Mouse (Mus musculus) liver, embryonic 14.5 days (tissue): ENCODE measurements around the gene Duox1. TPM values are rescaled to one million over a fixed set of nuclear protein-coding genes. Genes with fewer than 3 reads are reported as not detected.

Experiments
- ATAC-seq: fragments of 200-750 bp; cut with Nextera tagmentation; 2 replicates; pipeline ENCODE4 v1.8.0; 2017; ENCODE audit warnings: moderate number of reproducible peaks, mild to moderate bottlenecking, moderate library complexity; ENCODE audit not compliant: insufficient read depth
- DNase-seq, 3 experiments: peaks; one replicate each; pipeline ENCODE4 v3.0.0-alpha.2; 2012 to 2013; ENCODE audit warnings: low read depth in 3 of 3, low spot score in 3 of 3
- H3K27ac ChIP-seq: fragments of 300-500 bp; sonication (generic); 2 replicates; pipeline ENCODE4 v1.5.1; 2014; ENCODE audit warnings: moderate library complexity, mild to moderate bottlenecking, control low read depth, inconsistent platforms
- H3K27me3 ChIP-seq: fragments of 300-500 bp; sonication (generic); 2 replicates; pipeline ENCODE4 v1.6.1; 2014; ENCODE audit warnings: mild to moderate bottlenecking, low read length, moderate library complexity; ENCODE audit not compliant: control insufficient read depth, insufficient read depth
- H3K36me3 ChIP-seq: fragments of 300-500 bp; sonication (generic); replicated peaks from 2 replicates; pipeline ENCODE4 v1.6.1; 2014; ENCODE audit warnings: low read depth; ENCODE audit not compliant: control insufficient read depth, insufficient read depth
- H3K4me1 ChIP-seq, 2 experiments: fragments of 200-500 bp in 1 of 2; fragments of 300-500 bp in 1 of 2; sonication (generic) in 1 of 2; replicated peaks; 2 replicates each; pipeline ENCODE4 v1.6.1; 2012 to 2014; ENCODE audit warnings: antibody characterized with exemption in 1 of 2, inconsistent platforms in 1 of 2, low read length in 1 of 2; ENCODE audit not compliant: control insufficient read depth in 2 of 2, insufficient read depth in 2 of 2
- H3K4me2 ChIP-seq: fragments of 300-500 bp; sonication (generic); 2 replicates; pipeline ENCODE4 v1.6.1; 2014; ENCODE audit warnings: low read depth, mild to moderate bottlenecking, control low read depth, moderate library complexity
- H3K4me3 ChIP-seq, 2 experiments: fragments of 200-500 bp in 1 of 2; fragments of 300-500 bp in 1 of 2; sonication (generic) in 1 of 2; 2 replicates each; pipeline ENCODE4 v1.5.1; 2012 to 2014; ENCODE audit warnings: low read depth in 2 of 2, low read length in 2 of 2, mild to moderate bottlenecking in 2 of 2, control low read depth in 1 of 2, inconsistent platforms in 1 of 2, moderate library complexity in 1 of 2; ENCODE audit not compliant: insufficient read depth in 1 of 2
- H3K9ac ChIP-seq: fragments of 300-500 bp; sonication (generic); replicated peaks from 2 replicates; pipeline ENCODE4 v1.6.1; 2014; ENCODE audit warnings: mild to moderate bottlenecking, control low read depth, moderate library complexity
- H3K9me3 ChIP-seq: fragments of 300-500 bp; sonication (generic); 2 replicates; pipeline ENCODE4 v1.6.1; 2016; ENCODE audit warnings: low read length, mixed read lengths; ENCODE audit not compliant: control insufficient read depth
- CTCF ChIP-seq: IDR thresholded peaks from 2 replicates; pipeline ENCODE4 v1.5.1; 2016; ENCODE audit warnings: antibody characterized with exemption, low read depth, control low read depth
- EP300 ChIP-seq: IDR thresholded peaks from 2 replicates; pipeline ENCODE4 v1.6.1; 2016; ENCODE audit warnings: antibody characterized with exemption, low read depth
- WGBS: fragments of 180-500 bp; shearing (Covaris S2); extraction: QIAGEN DNeasy Blood & Tissue Kit; methylation state at CpG from one replicate; pipeline ENCODE4 v1.1.7; 2014; ENCODE audit not compliant: insufficient replicate concordance; 5-methylcytosine and 5-hydroxymethylcytosine counted together
- polyA plus RNA-seq, 2 experiments: library from polyadenylated mRNA; depleted of rRNA in 1 of 2; stranded (reverse) in 1 of 2; unstranded in 1 of 2; fragments of >200 nt; fragmentation: Nextera tagmentation in 1 of 2; extraction: Ambion mirVana in 1 of 2; gene quantifications; 2 replicates each; pipeline versions ENCODE4 v1.2.1 to v1.2.3; 2012 to 2014

The Duox1 gene
- polyA plus RNA-seq, 2 experiments: not detected

DNA sequence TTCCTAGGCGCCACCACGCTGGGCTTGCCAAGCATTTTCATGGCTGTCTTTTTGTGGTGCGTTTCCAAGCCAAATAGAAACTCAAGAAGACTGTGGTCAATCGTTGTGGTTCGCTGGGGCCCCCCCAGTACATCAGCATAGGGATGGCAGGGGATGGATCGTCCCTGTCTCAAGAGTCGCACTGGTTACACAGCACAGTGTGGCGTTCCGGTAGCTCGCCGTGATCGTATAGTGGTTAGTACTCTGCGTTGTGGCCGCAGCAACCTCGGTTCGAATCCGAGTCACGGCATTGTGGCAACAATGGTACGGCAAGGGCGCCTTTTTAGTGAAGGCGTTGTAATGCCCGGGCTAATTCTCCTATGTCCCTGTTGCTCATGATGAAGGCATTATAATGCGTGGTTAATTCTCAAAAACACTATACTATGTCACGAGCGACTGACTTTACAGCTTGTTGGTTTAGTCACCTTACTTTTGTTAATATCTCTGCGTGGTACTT lies 62.3 kb downstream of the Duox1 start:
- WGBS: under 1% methylated on average over 26 of the region's 26 CpGs
- H3K4me2 ChIP-seq: peak overlapping the region; percentile 87
- peak; percentile 80 for ATAC-seq
- H3K9me3 ChIP-seq: no peaks in the 10 kb centered on the region
- H3K27ac ChIP-seq: peak overlapping the region; percentile 75
- H3K27me3 ChIP-seq: no peaks in the 10 kb centered on the region
- H3K4me1 ChIP-seq: peaks cover 2 to 12% of the 10 kb centered on the region in 2 experiments; a peak in 3 of 4 replicates
- peak; percentile 70 to 75 (median 73) for DNase-seq
- TF ChIP-seq EP300 (0 out of 2 replicates have a peak, but pooled peaks have one; percentile 5), CTCF (no peak)
- H3K36me3 ChIP-seq: no peaks in the 10 kb centered on the region
- H3K9ac ChIP-seq: peak overlapping the region; percentile 88
- H3K4me3 ChIP-seq: peak overlapping the region; percentile 79 to 100

DNA sequence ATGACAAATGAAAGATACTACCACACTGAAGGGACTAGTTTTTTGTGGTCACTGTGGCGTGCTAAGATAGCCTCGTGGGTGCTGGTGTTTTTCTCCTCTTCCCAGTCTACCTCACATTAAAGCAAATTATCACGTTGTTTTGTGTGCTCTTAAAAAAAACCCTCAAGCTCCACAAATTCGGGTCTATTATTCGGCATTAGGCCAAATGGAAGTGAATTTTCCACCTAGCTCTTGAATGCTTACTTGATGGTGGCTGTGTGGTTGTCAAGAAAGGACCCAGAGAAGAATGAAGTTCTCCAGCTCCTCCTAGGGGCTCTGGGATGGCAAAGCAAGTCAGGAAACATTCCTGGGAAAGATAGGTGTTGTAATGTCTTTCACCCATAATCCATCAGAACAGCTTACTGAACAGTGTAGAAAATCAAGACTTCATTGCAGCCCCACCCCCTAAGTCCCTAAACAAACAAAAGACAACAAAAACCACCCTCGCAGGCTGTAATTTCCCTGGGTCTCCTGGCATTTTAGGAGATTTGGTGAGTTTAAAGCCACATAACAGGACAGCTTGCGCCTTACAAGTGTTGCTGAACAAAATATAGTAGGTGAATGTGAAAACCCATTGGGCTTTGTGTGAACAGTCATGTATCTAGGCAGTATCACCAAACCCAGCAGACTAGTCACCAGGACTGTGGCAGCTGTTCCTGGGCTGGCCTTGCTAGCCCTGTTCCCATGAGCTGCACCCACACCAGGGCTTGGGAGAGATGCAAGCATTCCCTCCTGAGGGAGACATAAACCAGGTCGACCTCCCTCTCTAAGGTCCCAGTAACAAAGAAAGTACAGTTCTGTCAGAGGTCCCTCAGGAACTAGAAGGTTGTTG lies 63.2 kb downstream of the Duox1 start:
- H3K27ac ChIP-seq: peak overlapping the region; percentile 12; the same call in 1 of the 2 replicates
- WGBS: 13% methylated on average over 8 of the region's 8 CpGs
- H3K9me3 ChIP-seq: no peaks in the 10 kb centered on the region
- H3K9ac ChIP-seq: peak overlapping the region; percentile 37
- ATAC-seq (no peak), DNase-seq (peak in 1 of 3 experiments; percentile 55)
- peaks cover 2 to 12% of the 10 kb centered on the region in 2 experiments; a peak in 3 of 4 replicates for H3K4me1 ChIP-seq
- no peaks in the 10 kb centered on the region for H3K36me3 ChIP-seq
- peak overlapping the region; percentile 87 for H3K4me2 ChIP-seq
- H3K27me3 ChIP-seq: no peaks in the 10 kb centered on the region
- TF ChIP-seq CTCF: peak; percentile 62
- TF ChIP-seq EP300: no peak
- H3K4me3 ChIP-seq: peak overlapping the region; percentile 79 to 100

DNA sequence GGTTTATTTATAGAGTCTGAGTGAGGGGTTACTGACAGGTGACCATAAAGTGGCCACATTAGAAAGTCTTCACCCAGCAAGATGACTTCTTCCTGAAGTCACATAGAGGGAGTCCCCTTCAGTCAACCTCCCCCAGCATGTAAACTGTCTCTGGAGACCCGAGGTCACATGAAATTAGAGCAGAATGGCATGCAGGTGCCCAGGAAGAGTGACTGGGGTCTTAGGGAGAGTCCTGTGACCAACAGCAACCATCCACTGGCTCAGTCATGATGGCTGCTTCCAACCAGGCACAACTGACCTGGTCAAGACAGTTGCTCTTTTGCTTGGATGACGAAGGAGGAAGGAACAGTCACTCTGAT lies 63.8 kb downstream of the Duox1 start:
- Histone ChIP-seq H3K4me1 (peaks cover 2 to 12% of the 10 kb centered on the region in 2 experiments; a peak in 3 of 4 replicates), H3K27me3 (no peaks in the 10 kb centered on the region), H3K36me3 (no peaks in the 10 kb centered on the region), H3K9me3 (no peaks in the 10 kb centered on the region), H3K4me3 (no peak overlapping the region), H3K27ac (no peak overlapping the region), H3K9ac (no peak overlapping the region), H3K4me2 (no peak overlapping the region)
- TF ChIP-seq CTCF (no peak), EP300 (no peak)
- ATAC-seq: no peak
- WGBS: 17% methylated on average over 2 of the region's 2 CpGs
- no peak for DNase-seq

DNA sequence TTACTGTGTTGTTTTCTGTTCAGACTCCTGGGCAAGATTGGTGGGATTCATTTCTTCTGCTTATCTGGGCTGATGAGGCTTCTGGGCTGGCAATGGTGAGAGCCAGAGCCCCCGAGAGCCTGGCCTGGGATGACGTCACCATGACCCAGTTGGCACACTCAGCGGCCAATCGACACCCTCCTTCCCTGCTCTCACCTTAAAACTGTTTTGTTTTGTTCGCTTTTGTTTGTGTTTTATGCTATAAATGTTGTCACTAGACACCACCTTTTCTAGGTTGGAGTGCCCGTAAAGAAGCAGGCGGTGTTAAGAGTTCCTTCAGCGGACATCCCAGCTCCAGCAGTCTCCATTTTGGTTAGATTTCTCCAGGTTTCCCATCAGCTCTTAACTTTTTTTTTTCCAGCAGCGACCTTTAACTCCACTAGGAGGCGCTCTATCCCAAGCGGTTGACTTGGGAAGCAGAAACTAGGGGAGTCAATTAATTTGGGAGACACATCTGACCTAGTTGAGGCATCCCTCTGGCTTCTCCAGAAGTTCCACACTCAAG lies 65.4 kb downstream of the Duox1 start:
- Histone ChIP-seq H3K4me1 (peaks cover 2 to 8% of the 10 kb centered on the region in 2 experiments; a peak in 3 of 4 replicates), H3K27ac (no peak overlapping the region), H3K9ac (no peak overlapping the region), H3K36me3 (no peaks in the 10 kb centered on the region), H3K27me3 (no peaks in the 10 kb centered on the region), H3K4me2 (peak overlapping the region; percentile 61), H3K9me3 (no peaks in the 10 kb centered on the region), H3K4me3 (peak overlapping the region; percentile 29 to 32; a peak in 3 of 4 replicates)
- 7% methylated on average over 11 of the region's 11 CpGs for WGBS
- TF ChIP-seq CTCF (peak; percentile 72), EP300 (no peak)
- DNase-seq (no peak), ATAC-seq (no peak)
